Mouse (Mus musculus) kidney, embryonic 14.5 days (tissue): ENCODE data around the gene Copg2. TPM values are rescaled to one million over a fixed set of nuclear protein-coding genes. Genes with fewer than 3 reads are reported as not detected.
A peak's percentile ranks its signal among the peaks of the same experiment; 100 is the strongest.

Experiments
- ATAC-seq: fragments of 200-750 bp; cut with Nextera tagmentation; 2 replicates; pipeline ENCODE4 v1.8.0; 2017; ENCODE audit warnings: moderate number of reproducible peaks, mild to moderate bottlenecking, moderate TSS enrichment, moderate library complexity; ENCODE audit not compliant: low FRiP score, low TSS enrichment
- H3K27ac ChIP-seq: fragments of 300-500 bp; sonication (generic); 2 replicates; pipeline ENCODE4 v1.5.1; 2014; ENCODE audit warnings: low read depth, mild to moderate bottlenecking, low read length, moderate library complexity, mixed read lengths
- H3K27me3 ChIP-seq: fragments of 300-500 bp; sonication (generic); 2 replicates; pipeline ENCODE4 v1.6.1; 2014; ENCODE audit warnings: mild to moderate bottlenecking, low read length; ENCODE audit not compliant: control insufficient read depth, insufficient read depth
- H3K36me3 ChIP-seq: fragments of 300-500 bp; sonication (generic); 2 replicates; pipeline ENCODE4 v1.6.1; 2014; ENCODE audit warnings: low read length, mixed read lengths; ENCODE audit not compliant: control insufficient read depth, insufficient read depth
- H3K4me1 ChIP-seq: fragments of 300-500 bp; sonication (generic); 2 replicates; pipeline ENCODE4 v1.6.1; 2014; ENCODE audit warnings: low read length, mixed read lengths; ENCODE audit not compliant: control insufficient read depth, insufficient read depth
- H3K4me2 ChIP-seq: fragments of 300-500 bp; sonication (generic); replicated peaks from 2 replicates; pipeline ENCODE4 v1.6.1; 2014; ENCODE audit warnings: low read depth, mild to moderate bottlenecking, low read length
- H3K4me3 ChIP-seq: fragments of 300-500 bp; sonication (generic); 2 replicates; pipeline ENCODE4 v1.5.1; 2014; ENCODE audit warnings: mild to moderate bottlenecking, low read length
- H3K9ac ChIP-seq: fragments of 300-500 bp; sonication (generic); 2 replicates; pipeline ENCODE4 v1.6.1; 2014; ENCODE audit warnings: low read depth, mild to moderate bottlenecking, low read length, moderate library complexity
- H3K9me3 ChIP-seq: fragments of 300-500 bp; sonication (generic); 2 replicates; pipeline ENCODE4 v1.6.1; 2016; ENCODE audit warnings: low read length; ENCODE audit not compliant: control insufficient read depth
- WGBS: fragments of 180-500 bp; shearing (Covaris S2); extraction: QIAGEN DNeasy Blood & Tissue Kit; methylation state at CpG from one replicate; pipeline ENCODE4 v1.1.7; 2014; 5-methylcytosine and 5-hydroxymethylcytosine counted together
- polyA plus RNA-seq: library from polyadenylated mRNA; unstranded; fragments of >200 nt; fragmentation: Nextera tagmentation; extraction: Ambion mirVana; gene quantifications from 2 replicates; pipeline ENCODE4 v1.2.1, GENCODE M21; 2014

The Copg2 gene
- polyA plus RNA-seq, 1 experiment from 2014 or later = 30.1 TPM

- Histone ChIP-seq H3K9me3 (no peaks in the 10 kb centered on the region), H3K4me3 (no peak overlapping the region), H3K4me2 (no peak overlapping the region), H3K9ac (no peak overlapping the region), H3K27ac (no peak overlapping the region), H3K36me3 (peaks cover 39% of the 10 kb centered on the region), H3K27me3 (no peaks in the 10 kb centered on the region), H3K4me1 (no peaks in the 10 kb centered on the region)
- 80% methylated on average over 2 of the region's 2 CpGs for WGBS
- ATAC-seq = no peak
These were observed 145.4 kb downstream of the Copg2 start for GRCm38 (mm10) chr6:30751209-30751608.

- H3K4me1 ChIP-seq = 0 out of 2 replicates have a peak, but pooled peaks cover 2% of the 10 kb centered on the region
- H3K9ac ChIP-seq = no peak overlapping the region
- WGBS = 73% methylated on average over 6 of the region's 6 CpGs
- peak; percentile 66 for ATAC-seq
- no peak overlapping the region for H3K27ac ChIP-seq
- H3K36me3 ChIP-seq = peaks cover 46% of the 10 kb centered on the region
- no peaks in the 10 kb centered on the region for H3K27me3 ChIP-seq
- no peak overlapping the region for H3K4me2 ChIP-seq
- no peaks in the 10 kb centered on the region for H3K9me3 ChIP-seq
- H3K4me3 ChIP-seq = no peak overlapping the region
These were observed 146.1 kb downstream of the Copg2 start for GRCm38 (mm10) chr6:30750482-30750881.

GRCm38 (mm10) chr6:30749892-30750291, 146.7 kb downstream of the Copg2 start:
- H3K27me3 ChIP-seq = no peaks in the 10 kb centered on the region
- no peak overlapping the region for H3K4me3 ChIP-seq
- WGBS = 38% methylated on average over 1 of the region's 1 CpGs
- no peak overlapping the region for H3K9ac ChIP-seq
- peak; percentile 65; the same call in 1 of the 2 replicates for ATAC-seq
- H3K36me3 ChIP-seq = peaks cover 52% of the 10 kb centered on the region
- no peak overlapping the region for H3K4me2 ChIP-seq
- H3K27ac ChIP-seq = 0 out of 2 replicates have a peak overlapping the region, but pooled peaks have one; percentile 26
- 0 out of 2 replicates have a peak, but pooled peaks cover 3% of the 10 kb centered on the region for H3K4me1 ChIP-seq
- no peaks in the 10 kb centered on the region for H3K9me3 ChIP-seq

- H3K27me3 ChIP-seq = no peaks in the 10 kb centered on the region
- no peaks in the 10 kb centered on the region for H3K9me3 ChIP-seq
- WGBS = 39% methylated on average over 2 of the region's 2 CpGs
- H3K4me3 ChIP-seq = no peak overlapping the region
- no peak overlapping the region for H3K9ac ChIP-seq
- peaks cover 59% of the 10 kb centered on the region for H3K36me3 ChIP-seq
- no peak overlapping the region for H3K4me2 ChIP-seq
- 0 out of 2 replicates have a peak, but pooled peaks cover 3% of the 10 kb centered on the region for H3K4me1 ChIP-seq
- peak; percentile 40 for ATAC-seq
- H3K27ac ChIP-seq = 0 out of 2 replicates have a peak overlapping the region, but pooled peaks have one; percentile 26
These were observed 147.4 kb downstream of the Copg2 start for GRCm38 (mm10) chr6:30749042-30749689.

- no peak overlapping the region for H3K4me3 ChIP-seq
- 86% methylated on average over 6 of the region's 6 CpGs for WGBS
- no peak for ATAC-seq
- H3K9ac ChIP-seq = no peak overlapping the region
- no peak overlapping the region for H3K27ac ChIP-seq
- peaks cover 65% of the 10 kb centered on the region for H3K36me3 ChIP-seq
- 0 out of 2 replicates have a peak, but pooled peaks cover 6% of the 10 kb centered on the region for H3K4me1 ChIP-seq
- H3K9me3 ChIP-seq = no peaks in the 10 kb centered on the region
- H3K4me2 ChIP-seq = no peak overlapping the region
- no peaks in the 10 kb centered on the region for H3K27me3 ChIP-seq
These were observed 148.2 kb downstream of the Copg2 start for GRCm38 (mm10) chr6:30748358-30748910.

GRCm38 (mm10) chr6:30747631-30748357, 148.8 kb downstream of the Copg2 start:
- Histone ChIP-seq H3K27me3 (no peaks in the 10 kb centered on the region), H3K4me1 (0 out of 2 replicates have a peak, but pooled peaks cover 6% of the 10 kb centered on the region), H3K36me3 (peaks cover 71% of the 10 kb centered on the region), H3K4me3 (no peak overlapping the region), H3K9me3 (no peaks in the 10 kb centered on the region), H3K27ac (no peak overlapping the region), H3K9ac (no peak overlapping the region), H3K4me2 (no peak overlapping the region)
- no peak for ATAC-seq
- WGBS = 74% methylated on average over 7 of the region's 7 CpGs

GRCm38 (mm10) chr6:30745591-30745990, 151.0 kb downstream of the Copg2 start:
- Histone ChIP-seq H3K27ac (no peak overlapping the region), H3K9ac (no peak overlapping the region), H3K27me3 (no peaks in the 10 kb centered on the region), H3K36me3 (peaks cover 82% of the 10 kb centered on the region), H3K4me1 (0 out of 2 replicates have a peak, but pooled peaks cover 6% of the 10 kb centered on the region), H3K4me2 (no peak overlapping the region), H3K4me3 (no peak overlapping the region), H3K9me3 (no peaks in the 10 kb centered on the region)
- 44% methylated on average over 7 of the region's 7 CpGs for WGBS
- ATAC-seq = no peak

- ATAC-seq = no peak
- no peaks in the 10 kb centered on the region for H3K27me3 ChIP-seq
- H3K4me1 ChIP-seq = 0 out of 2 replicates have a peak, but pooled peaks cover 6% of the 10 kb centered on the region
- H3K4me3 ChIP-seq = no peak overlapping the region
- WGBS = 85% methylated on average over 10 of the region's 10 CpGs
- peaks cover 6% of the 10 kb centered on the region; the same call in 1 of the 2 replicates for H3K9me3 ChIP-seq
- H3K27ac ChIP-seq = no peak overlapping the region
- H3K36me3 ChIP-seq = peaks cover 76% of the 10 kb centered on the region
- no peak overlapping the region for H3K9ac ChIP-seq
- H3K4me2 ChIP-seq = no peak overlapping the region
These were observed 151.7 kb downstream of the Copg2 start for GRCm38 (mm10) chr6:30744846-30745245.
